In genomic region chr3:36248446-36248845, GRCm38 (mm10) we compare ENCODE assay signal across 28 mouse cellular contexts. TPM values are rescaled to one million over a fixed set of nuclear protein-coding genes. Genes with fewer than 3 reads are reported as not detected.
"Had no signal": no experiment of that assay in that cellular context is flagged by ENCODE, and none has a peak within 500 bp of the region (broad histone marks: within the 10 kb centered on the region; RNA-seq: fewer than 3 reads in every experiment).

No protein-coding gene starts in this region.

- H3K36me3 ChIP-seq: limb, embryonic 12.5 days; limb, embryonic 15.5 days; liver, embryonic 15.5 days; lung, embryonic 15.5 days; midbrain, embryonic 10.5 days; midbrain, embryonic 13.5 days; neural tube, embryonic 13.5 days; stomach, embryonic 15.5 days had no signal

- H3K4me1 ChIP-seq: limb, embryonic 12.5 days; limb, embryonic 15.5 days; liver, embryonic 15.5 days; lung, embryonic 15.5 days; megakaryocyte, embryonic 14.5 days; midbrain, embryonic 10.5 days; midbrain, embryonic 13.5 days; neural tube, embryonic 13.5 days; stomach, embryonic 15.5 days had no signal

- DNase-seq: kidney, adult 18-20 months; kidney, adult 9 months; kidney, postnatal 25 days; layer of hippocampus, adult 9-11 months; left cerebral cortex, postnatal 4 days; lung, adult 18-20 months; lung, postnatal 10 days; lung, postnatal 36 days; retina, postnatal 1 day; right cerebral cortex, postnatal 25 days; spleen, adult 18-20 months; thymus, adult 18-20 months; thymus, postnatal 36 days had no signal

- ATAC-seq: midbrain, embryonic 13.5 days; midbrain, embryonic 16.5 days had no signal

- H3K4me3 ChIP-seq: layer of hippocampus, adult 2 months; limb, embryonic 12.5 days; limb, embryonic 15.5 days; liver, embryonic 15.5 days; lung, embryonic 15.5 days; megakaryocyte, embryonic 14.5 days; midbrain, embryonic 10.5 days; midbrain, embryonic 13.5 days; myocyte; neural tube, embryonic 13.5 days; stomach, embryonic 15.5 days had no signal

- H3K27ac ChIP-seq: layer of hippocampus, adult 2 months; limb, embryonic 12.5 days; limb, embryonic 15.5 days; liver, embryonic 15.5 days; lung, embryonic 15.5 days; midbrain, embryonic 10.5 days; midbrain, embryonic 13.5 days; neural tube, embryonic 13.5 days; stomach, embryonic 15.5 days had no signal

- H3K9me3 ChIP-seq: limb, embryonic 12.5 days; limb, embryonic 15.5 days; liver, embryonic 15.5 days; lung, embryonic 15.5 days; megakaryocyte, embryonic 14.5 days; midbrain, embryonic 10.5 days; midbrain, embryonic 13.5 days; neural tube, embryonic 13.5 days; stomach, embryonic 15.5 days had no signal

- H3K27me3 ChIP-seq: limb, embryonic 12.5 days; limb, embryonic 15.5 days; liver, embryonic 15.5 days; lung, embryonic 15.5 days; midbrain, embryonic 13.5 days; neural tube, embryonic 13.5 days; stomach, embryonic 15.5 days had no signal

- H3K9ac ChIP-seq: limb, embryonic 12.5 days; limb, embryonic 15.5 days; liver, embryonic 15.5 days; lung, embryonic 15.5 days; midbrain, embryonic 13.5 days; neural tube, embryonic 13.5 days; stomach, embryonic 15.5 days had no signal

- H3K4me2 ChIP-seq: limb, embryonic 12.5 days; limb, embryonic 15.5 days; liver, embryonic 15.5 days; lung, embryonic 15.5 days; midbrain, embryonic 13.5 days; neural tube, embryonic 13.5 days; stomach, embryonic 15.5 days had no signal

RNA-seq across cellular contexts. Expression of gene Qrfpr, which starts 26.3 kb away (rescaled TPM):
- polyA plus RNA-seq: kidney, embryonic 16.5 days; large intestine, adult 2 months; liver, embryonic 15.5 days; midbrain, embryonic 10.5 days; myocyte; testis, adult 2 months had no signal
